Mouse (Mus musculus) cerebellum, adult 2 months (tissue): ENCODE results near the gene Ppil1.

Experiments
- CTCF ChIP-seq: fragments of 200-500 bp; IDR thresholded peaks from 2 replicates; pipeline ENCODE4 v1.5.1; 2011; ENCODE audit warnings: low read depth, mild to moderate bottlenecking, control low read depth, low read length, moderate library complexity, borderline replicate concordance; ENCODE audit not compliant: insufficient read depth
- POLR2A ChIP-seq: fragments of 200-500 bp; IDR thresholded peaks from 2 replicates; pipeline ENCODE4 v1.6.1; 2011; ENCODE audit warnings: low read length, control low read depth, borderline replicate concordance; ENCODE audit not compliant: insufficient read depth

DNA sequence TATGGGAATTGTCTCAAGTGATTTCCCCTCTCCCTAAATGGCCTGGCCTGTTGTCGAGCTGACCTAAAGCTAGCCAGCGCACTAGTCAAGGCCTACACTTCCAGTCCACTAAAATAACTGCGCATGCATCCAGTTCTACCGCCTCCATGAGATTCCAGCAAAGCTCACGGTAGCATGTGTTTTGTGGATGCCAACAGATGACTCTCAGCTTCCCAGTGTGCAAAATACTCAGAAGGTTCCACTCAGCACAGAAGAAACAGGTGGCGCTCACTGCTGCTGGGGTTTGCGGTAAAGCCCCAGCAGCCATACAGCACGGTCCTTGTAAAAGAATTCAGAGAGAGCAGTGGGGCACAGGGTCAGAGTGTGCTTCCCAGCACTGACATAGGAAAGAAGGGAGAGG is 47.6 kb upstream of the Ppil1 start:
- TF ChIP-seq CTCF (no peak), POLR2A (no peak)
